Mouse (Mus musculus): ENCODE measurements around the gene Gtf2f2. TPM values are rescaled to one million over a fixed set of nuclear protein-coding genes. Genes with fewer than 3 reads are reported as not detected.

Gtf2f2 gene
- polyA plus RNA-seq, 1 experiment from 2014 or later = 41.8 TPM

GRCm38 (mm10) chr14:75866706-75867333 is 143.8 kb downstream of the Gtf2f2 start:
- WGBS = 89% methylated on average over 9 of the region's 9 CpGs
- no peak for ATAC-seq (ENCODE audit: low FRiP score)
- Histone ChIP-seq H3K36me3 (replicated peaks; ENCODE audit: control insufficient read depth, insufficient read depth) (no peaks in the 10 kb centered on the region), H3K27ac (no peak overlapping the region), H3K4me2 (replicated peaks) (no peak overlapping the region), H3K4me1 (replicated peaks; ENCODE audit: control insufficient read depth, insufficient read depth, low read length) (peaks cover 9% of the 10 kb centered on the region; the same call in 1 of the 2 replicates), H3K4me3 (replicated peaks; ENCODE audit: low read length) (no peak overlapping the region), H3K9me3 (ENCODE audit: control insufficient read depth, low read length) (no peaks in the 10 kb centered on the region), H3K9ac (no peak overlapping the region), H3K27me3 (ENCODE audit: control insufficient read depth, insufficient read depth, low read length) (no peaks in the 10 kb centered on the region)
- no peak for DNase-seq (ENCODE audit: low spot score)

GRCm38 (mm10) chr14:75863549-75864409 is 146.9 kb downstream of the Gtf2f2 start:
- peaks cover 9% of the 10 kb centered on the region; the same call in 1 of the 2 replicates for H3K4me1 ChIP-seq (replicated peaks; ENCODE audit: control insufficient read depth, insufficient read depth, low read length)
- H3K27ac ChIP-seq = peak overlapping the region; percentile 14; the same call in 1 of the 2 replicates
- H3K27me3 ChIP-seq (ENCODE audit: control insufficient read depth, insufficient read depth, low read length) = no peaks in the 10 kb centered on the region
- ATAC-seq (ENCODE audit: low FRiP score) (peak; percentile 82), DNase-seq (ENCODE audit: low spot score) (peak; percentile 42)
- no peak overlapping the region for H3K4me2 ChIP-seq (replicated peaks)
- no peak overlapping the region for H3K4me3 ChIP-seq (replicated peaks; ENCODE audit: low read length)
- no peak overlapping the region for H3K9ac ChIP-seq
- no peaks in the 10 kb centered on the region for H3K9me3 ChIP-seq (ENCODE audit: control insufficient read depth, low read length)
- WGBS = 7% methylated on average over 7 of the region's 7 CpGs
- H3K36me3 ChIP-seq (replicated peaks; ENCODE audit: control insufficient read depth, insufficient read depth) = no peaks in the 10 kb centered on the region

GRCm38 (mm10) chr14:75862701-75863100 is 148.0 kb downstream of the Gtf2f2 start:
- ATAC-seq (ENCODE audit: low FRiP score) = no peak
- Histone ChIP-seq H3K27ac (no peak overlapping the region), H3K9ac (no peak overlapping the region), H3K4me1 (replicated peaks; ENCODE audit: control insufficient read depth, insufficient read depth, low read length) (peaks cover 9% of the 10 kb centered on the region; the same call in 1 of the 2 replicates), H3K27me3 (ENCODE audit: control insufficient read depth, insufficient read depth, low read length) (no peaks in the 10 kb centered on the region), H3K36me3 (replicated peaks; ENCODE audit: control insufficient read depth, insufficient read depth) (no peaks in the 10 kb centered on the region), H3K4me2 (replicated peaks) (no peak overlapping the region), H3K9me3 (ENCODE audit: control insufficient read depth, low read length) (no peaks in the 10 kb centered on the region), H3K4me3 (replicated peaks; ENCODE audit: low read length) (no peak overlapping the region)
- no peak for DNase-seq (ENCODE audit: low spot score)
- WGBS = 93% methylated on average over 6 of the region's 6 CpGs

DNA sequence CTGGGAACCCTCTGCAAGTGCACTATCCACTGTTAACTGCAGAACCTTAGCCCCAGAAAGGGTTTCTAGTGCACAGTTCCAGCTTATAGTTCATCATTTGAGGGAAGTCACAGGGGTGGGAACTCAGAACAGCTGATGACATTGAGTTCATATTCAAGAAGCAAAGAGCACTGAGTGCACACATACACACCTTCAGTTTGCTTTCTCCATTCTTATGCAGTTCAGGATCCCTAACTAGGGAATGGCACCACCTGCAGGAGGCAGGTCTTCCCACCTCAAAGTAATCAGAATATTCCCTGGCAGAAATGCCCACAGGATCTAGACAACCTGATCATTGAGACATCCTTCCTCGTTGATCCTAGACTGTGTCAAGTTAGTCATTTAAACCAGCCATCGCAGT is 151.0 kb downstream of the Gtf2f2 start:
- Histone ChIP-seq H3K27me3 (ENCODE audit: control insufficient read depth, insufficient read depth, low read length) (no peaks in the 10 kb centered on the region), H3K27ac (no peak overlapping the region), H3K4me1 (replicated peaks; ENCODE audit: control insufficient read depth, insufficient read depth, low read length) (peaks cover 9% of the 10 kb centered on the region; the same call in 1 of the 2 replicates), H3K36me3 (replicated peaks; ENCODE audit: control insufficient read depth, insufficient read depth) (no peaks in the 10 kb centered on the region), H3K4me3 (replicated peaks; ENCODE audit: low read length) (no peak overlapping the region), H3K4me2 (replicated peaks) (no peak overlapping the region), H3K9ac (no peak overlapping the region), H3K9me3 (ENCODE audit: control insufficient read depth, low read length) (no peaks in the 10 kb centered on the region)
- 82% methylated on average over 2 of the region's 2 CpGs for WGBS
- ATAC-seq (ENCODE audit: low FRiP score) (no peak), DNase-seq (ENCODE audit: low spot score) (no peak)

- no peak for ATAC-seq (ENCODE audit: low FRiP score)
- H3K4me2 ChIP-seq (replicated peaks) = no peak overlapping the region
- no peaks in the 10 kb centered on the region for H3K9me3 ChIP-seq (ENCODE audit: control insufficient read depth, low read length)
- H3K4me3 ChIP-seq (replicated peaks; ENCODE audit: low read length) = no peak overlapping the region
- H3K36me3 ChIP-seq (replicated peaks; ENCODE audit: control insufficient read depth, insufficient read depth) = no peaks in the 10 kb centered on the region
- no peaks in the 10 kb centered on the region for H3K4me1 ChIP-seq (replicated peaks; ENCODE audit: control insufficient read depth, insufficient read depth, low read length)
- H3K27me3 ChIP-seq (ENCODE audit: control insufficient read depth, insufficient read depth, low read length) = no peaks in the 10 kb centered on the region
- no peak for DNase-seq (ENCODE audit: low spot score)
- H3K9ac ChIP-seq = no peak overlapping the region
- 77% methylated on average over 2 of the region's 2 CpGs for WGBS
- H3K27ac ChIP-seq = no peak overlapping the region
Measured at GRCm38 (mm10) chr14:75858181-75858580, 152.5 kb downstream of the Gtf2f2 start.

DNA sequence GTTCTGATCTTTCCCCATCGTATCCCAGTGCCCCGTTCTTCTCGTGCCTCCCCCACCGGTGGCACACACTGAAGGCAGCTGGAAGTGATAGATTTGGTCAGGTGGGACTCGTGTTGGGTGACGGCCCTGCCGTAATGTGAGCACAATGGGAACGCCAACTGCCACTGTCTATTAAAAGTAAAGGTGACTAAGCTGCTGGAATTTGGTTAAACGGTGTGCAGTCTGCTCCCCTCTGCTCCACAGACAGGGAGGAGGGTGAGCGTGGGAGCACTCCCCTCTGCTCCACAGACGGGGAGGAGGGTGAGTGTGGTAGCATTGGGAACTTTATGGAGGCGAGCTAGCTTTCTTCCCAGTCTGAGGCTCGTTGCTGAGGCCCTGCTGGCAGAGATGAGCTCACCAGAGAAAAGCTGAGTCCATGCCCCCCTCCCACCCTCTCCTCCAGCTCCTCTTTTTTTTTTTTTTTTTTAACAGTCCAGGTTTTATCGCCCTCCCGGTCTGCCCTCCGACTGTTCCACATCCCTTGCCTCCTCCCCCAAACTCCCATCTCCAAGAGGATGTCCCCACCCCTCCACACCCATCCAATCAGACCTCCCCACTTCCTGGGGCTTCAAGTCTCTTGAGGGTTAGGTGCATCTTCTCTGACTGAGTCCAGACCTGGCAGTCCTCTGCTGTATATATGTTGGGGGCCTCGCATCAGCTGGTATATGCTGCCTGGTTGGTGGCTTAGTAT is 155.2 kb downstream of the Gtf2f2 start:
- ATAC-seq (ENCODE audit: low FRiP score) = no peak
- no peak overlapping the region for H3K27ac ChIP-seq
- no peaks in the 10 kb centered on the region for H3K9me3 ChIP-seq (ENCODE audit: control insufficient read depth, low read length)
- no peak overlapping the region for H3K9ac ChIP-seq
- WGBS = 65% methylated on average over 17 of the region's 17 CpGs
- H3K36me3 ChIP-seq (replicated peaks; ENCODE audit: control insufficient read depth, insufficient read depth) = peaks cover 14% of the 10 kb centered on the region
- no peaks in the 10 kb centered on the region for H3K4me1 ChIP-seq (replicated peaks; ENCODE audit: control insufficient read depth, insufficient read depth, low read length)
- H3K27me3 ChIP-seq (ENCODE audit: control insufficient read depth, insufficient read depth, low read length) = no peaks in the 10 kb centered on the region
- no peak overlapping the region for H3K4me3 ChIP-seq (replicated peaks; ENCODE audit: low read length)
- no peak overlapping the region for H3K4me2 ChIP-seq (replicated peaks)
- no peak for DNase-seq (ENCODE audit: low spot score)

DNA sequence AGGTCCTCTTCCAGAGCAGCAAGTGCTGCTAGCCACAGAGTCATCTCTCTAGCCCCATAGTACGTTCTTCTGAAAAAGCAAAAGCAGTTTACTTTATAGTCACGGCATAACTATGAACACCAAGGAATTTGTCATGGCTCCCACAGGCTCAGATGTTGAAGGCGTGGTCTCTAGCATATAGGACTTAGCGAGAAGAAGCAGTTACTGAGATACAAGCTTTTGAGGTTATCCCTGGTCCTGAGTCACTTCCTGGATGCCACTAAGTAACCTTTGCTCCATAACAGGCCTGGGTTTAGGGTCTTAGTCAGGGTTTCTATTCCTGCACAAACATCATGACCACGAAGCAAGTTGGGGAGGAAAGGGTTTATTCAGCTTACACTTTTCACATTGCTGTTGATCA is 158.6 kb downstream of the Gtf2f2 start:
- Histone ChIP-seq H3K36me3 (replicated peaks; ENCODE audit: control insufficient read depth, insufficient read depth) (peaks cover 48% of the 10 kb centered on the region), H3K4me2 (replicated peaks) (no peak overlapping the region), H3K4me1 (replicated peaks; ENCODE audit: control insufficient read depth, insufficient read depth, low read length) (peaks cover 15% of the 10 kb centered on the region), H3K4me3 (replicated peaks; ENCODE audit: low read length) (no peak overlapping the region), H3K9ac (no peak overlapping the region), H3K27ac (no peak overlapping the region), H3K9me3 (ENCODE audit: control insufficient read depth, low read length) (no peaks in the 10 kb centered on the region), H3K27me3 (ENCODE audit: control insufficient read depth, insufficient read depth, low read length) (no peaks in the 10 kb centered on the region)
- DNase-seq (ENCODE audit: low spot score) (no peak), ATAC-seq (ENCODE audit: low FRiP score) (no peak)
- 95% methylated on average over 5 of the region's 5 CpGs for WGBS

DNA sequence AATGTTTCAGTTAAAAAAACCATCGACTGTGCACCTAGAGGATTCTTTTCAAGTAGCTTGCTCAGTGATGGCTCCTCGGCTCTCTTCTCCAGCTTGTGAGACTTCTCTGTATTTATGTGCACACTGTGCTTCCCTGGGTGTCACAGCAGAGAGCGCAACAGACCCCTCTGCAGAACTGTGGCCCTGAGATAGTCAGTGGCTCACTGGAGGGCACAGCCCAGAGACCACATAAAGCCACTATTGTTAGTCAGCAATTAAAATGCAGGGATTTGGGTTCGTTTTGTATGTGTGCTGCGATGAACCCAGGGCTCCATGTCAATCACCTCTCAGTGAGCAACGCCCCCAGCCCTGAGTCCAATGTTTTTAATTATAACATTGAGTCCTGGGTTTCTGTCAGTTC is 159.8 kb downstream of the Gtf2f2 start:
- no peaks in the 10 kb centered on the region for H3K27me3 ChIP-seq (ENCODE audit: control insufficient read depth, insufficient read depth, low read length)
- H3K9me3 ChIP-seq (ENCODE audit: control insufficient read depth, low read length) = no peaks in the 10 kb centered on the region
- H3K36me3 ChIP-seq (replicated peaks; ENCODE audit: control insufficient read depth, insufficient read depth) = peaks cover 54% of the 10 kb centered on the region
- H3K27ac ChIP-seq = no peak overlapping the region
- H3K4me3 ChIP-seq (replicated peaks; ENCODE audit: low read length) = no peak overlapping the region
- no peak overlapping the region for H3K9ac ChIP-seq
- WGBS = 43% methylated on average over 6 of the region's 6 CpGs
- peaks cover 24% of the 10 kb centered on the region for H3K4me1 ChIP-seq (replicated peaks; ENCODE audit: control insufficient read depth, insufficient read depth, low read length)
- DNase-seq (ENCODE audit: low spot score) (no peak), ATAC-seq (ENCODE audit: low FRiP score) (peak; percentile 53; the same call in 1 of the 2 replicates)
- H3K4me2 ChIP-seq (replicated peaks) = no peak overlapping the region
